Mouse (Mus musculus): Measurements from ENCODE around the gene Pole4. TPM values are rescaled to one million over a fixed set of nuclear protein-coding genes. Genes with fewer than 3 reads are reported as not detected.

Pole4 gene
- polyA plus RNA-seq, 1 experiment, result 7.2 TPM

- no peak for TF ChIP-seq POLR2A (IDR thresholded peaks at IDR 0.05; ENCODE audit: low read depth, low read length)
- 61% methylated on average over 4 of the region's 4 CpGs for WGBS
- no peaks in the 10 kb centered on the region for H3K27me3 ChIP-seq (ENCODE audit: control insufficient read depth, insufficient read depth, low read length)
- H3K4me3 ChIP-seq (ENCODE audit: low read depth, low read length), result no peak overlapping the region
- no peak overlapping the region for H3K27ac ChIP-seq (ENCODE audit: insufficient read depth, low read depth, low read length)
- no peaks in the 10 kb centered on the region for H3K4me1 ChIP-seq (ENCODE audit: control insufficient read depth, insufficient read depth, insufficient read length, low read length)
- no peaks in the 10 kb centered on the region for H3K36me3 ChIP-seq (ENCODE audit: control insufficient read depth, insufficient read depth, low read length)
These were observed 92.0 kb downstream of the Pole4 start for GRCm38 (mm10) chr6:82613201-82613600.

GRCm38 (mm10) chr6:82611049-82611448 lies 94.1 kb downstream of the Pole4 start:
- Histone ChIP-seq H3K36me3 (ENCODE audit: control insufficient read depth, insufficient read depth, low read length) (no peaks in the 10 kb centered on the region), H3K4me3 (ENCODE audit: low read depth, low read length) (no peak overlapping the region), H3K27ac (ENCODE audit: insufficient read depth, low read depth, low read length) (no peak overlapping the region), H3K4me1 (ENCODE audit: control insufficient read depth, insufficient read depth, insufficient read length, low read length) (no peaks in the 10 kb centered on the region), H3K27me3 (ENCODE audit: control insufficient read depth, insufficient read depth, low read length) (no peaks in the 10 kb centered on the region)
- 76% methylated on average over 9 of the region's 9 CpGs for WGBS
- no peak for TF ChIP-seq POLR2A (IDR thresholded peaks at IDR 0.05; ENCODE audit: low read depth, low read length)
- no peak for TF ChIP-seq CTCF (IDR thresholded peaks at IDR 0.05; ENCODE audit: extremely low read depth, insufficient read length, insufficient replicate concordance, low read depth, low read length)

GRCm38 (mm10) chr6:82609339-82609926 lies 95.7 kb downstream of the Pole4 start:
- 76% methylated on average over 7 of the region's 7 CpGs for WGBS
- H3K36me3 ChIP-seq (ENCODE audit: control insufficient read depth, insufficient read depth, low read length), result no peaks in the 10 kb centered on the region
- no peaks in the 10 kb centered on the region for H3K27me3 ChIP-seq (ENCODE audit: control insufficient read depth, insufficient read depth, low read length)
- H3K27ac ChIP-seq (ENCODE audit: insufficient read depth, low read depth, low read length), result no peak overlapping the region
- TF ChIP-seq CTCF (IDR thresholded peaks at IDR 0.05; ENCODE audit: extremely low read depth, insufficient read length, insufficient replicate concordance, low read depth, low read length), result no peak
- TF ChIP-seq POLR2A (IDR thresholded peaks at IDR 0.05; ENCODE audit: low read depth, low read length), result no peak
- H3K4me1 ChIP-seq (ENCODE audit: control insufficient read depth, insufficient read depth, insufficient read length, low read length), result no peaks in the 10 kb centered on the region
- H3K4me3 ChIP-seq (ENCODE audit: low read depth, low read length), result no peak overlapping the region

GRCm38 (mm10) chr6:82608756-82609155 lies 96.4 kb downstream of the Pole4 start:
- WGBS, result 97% methylated on average over 4 of the region's 4 CpGs

GRCm38 (mm10) chr6:82604791-82605190 lies 100.4 kb downstream of the Pole4 start:
- no peaks in the 10 kb centered on the region for H3K4me1 ChIP-seq (ENCODE audit: control insufficient read depth, insufficient read depth, insufficient read length, low read length)
- no peak overlapping the region for H3K4me3 ChIP-seq (ENCODE audit: low read depth, low read length)
- no peak overlapping the region for H3K27ac ChIP-seq (ENCODE audit: insufficient read depth, low read depth, low read length)
- H3K36me3 ChIP-seq (ENCODE audit: control insufficient read depth, insufficient read depth, low read length), result no peaks in the 10 kb centered on the region
- no peaks in the 10 kb centered on the region for H3K27me3 ChIP-seq (ENCODE audit: control insufficient read depth, insufficient read depth, low read length)
- WGBS, result 58% methylated on average over 8 of the region's 8 CpGs
- TF ChIP-seq CTCF (IDR thresholded peaks at IDR 0.05; ENCODE audit: extremely low read depth, insufficient read length, insufficient replicate concordance, low read depth, low read length) (no peak), POLR2A (IDR thresholded peaks at IDR 0.05; ENCODE audit: low read depth, low read length) (no peak)

More at GRCm38 (mm10) chr6:82608756-82609155, 96.4 kb downstream of the Pole4 start:
- H3K27ac ChIP-seq (ENCODE audit: insufficient read depth, low read depth, low read length), result no peak overlapping the region
- TF ChIP-seq POLR2A (IDR thresholded peaks at IDR 0.05; ENCODE audit: low read depth, low read length) (no peak), CTCF (IDR thresholded peaks at IDR 0.05; ENCODE audit: extremely low read depth, insufficient read length, insufficient replicate concordance, low read depth, low read length) (no peak)
- no peaks in the 10 kb centered on the region for H3K4me1 ChIP-seq (ENCODE audit: control insufficient read depth, insufficient read depth, insufficient read length, low read length)
- H3K27me3 ChIP-seq (ENCODE audit: control insufficient read depth, insufficient read depth, low read length), result no peaks in the 10 kb centered on the region
- no peak overlapping the region for H3K4me3 ChIP-seq (ENCODE audit: low read depth, low read length)
- no peaks in the 10 kb centered on the region for H3K36me3 ChIP-seq (ENCODE audit: control insufficient read depth, insufficient read depth, low read length)

GRCm38 (mm10) chr6:82603665-82604064 lies 101.5 kb downstream of the Pole4 start:
- 43% methylated on average over 2 of the region's 2 CpGs for WGBS
- Histone ChIP-seq H3K4me3 (ENCODE audit: low read depth, low read length) (no peak overlapping the region), H3K36me3 (ENCODE audit: control insufficient read depth, insufficient read depth, low read length) (no peaks in the 10 kb centered on the region), H3K27ac (ENCODE audit: insufficient read depth, low read depth, low read length) (no peak overlapping the region), H3K4me1 (ENCODE audit: control insufficient read depth, insufficient read depth, insufficient read length, low read length) (no peaks in the 10 kb centered on the region), H3K27me3 (ENCODE audit: control insufficient read depth, insufficient read depth, low read length) (no peaks in the 10 kb centered on the region)
- TF ChIP-seq POLR2A (IDR thresholded peaks at IDR 0.05; ENCODE audit: low read depth, low read length) (no peak), CTCF (IDR thresholded peaks at IDR 0.05; ENCODE audit: extremely low read depth, insufficient read length, insufficient replicate concordance, low read depth, low read length) (peak; percentile 38; the same call in 1 of the 2 replicates)

GRCm38 (mm10) chr6:82603228-82603627 lies 101.9 kb downstream of the Pole4 start:
- H3K36me3 ChIP-seq (ENCODE audit: control insufficient read depth, insufficient read depth, low read length), result no peaks in the 10 kb centered on the region
- 78% methylated on average over 9 of the region's 9 CpGs for WGBS

More at GRCm38 (mm10) chr6:82603228-82603627, 101.9 kb downstream of the Pole4 start:
- Histone ChIP-seq H3K4me3 (ENCODE audit: low read depth, low read length) (no peak overlapping the region), H3K4me1 (ENCODE audit: control insufficient read depth, insufficient read depth, insufficient read length, low read length) (no peaks in the 10 kb centered on the region), H3K27ac (ENCODE audit: insufficient read depth, low read depth, low read length) (no peak overlapping the region), H3K27me3 (ENCODE audit: control insufficient read depth, insufficient read depth, low read length) (no peaks in the 10 kb centered on the region)
- TF ChIP-seq CTCF (IDR thresholded peaks at IDR 0.05; ENCODE audit: extremely low read depth, insufficient read length, insufficient replicate concordance, low read depth, low read length), result no peak
- TF ChIP-seq POLR2A (IDR thresholded peaks at IDR 0.05; ENCODE audit: low read depth, low read length), result no peak

Measured in small intestine, adult 2 months (tissue).